Mouse (Mus musculus) cerebellum, adult 2 months (tissue): ENCODE measurements around the gene Thoc7.

Source experiments
- CTCF ChIP-seq: fragments of 200-500 bp; IDR thresholded peaks from 2 replicates; pipeline ENCODE4 v1.5.1; 2011; ENCODE audit warnings: low read depth, mild to moderate bottlenecking, control low read depth, low read length, moderate library complexity, borderline replicate concordance; ENCODE audit not compliant: insufficient read depth
- POLR2A ChIP-seq: fragments of 200-500 bp; IDR thresholded peaks from 2 replicates; pipeline ENCODE4 v1.6.1; 2011; ENCODE audit warnings: low read length, control low read depth, borderline replicate concordance; ENCODE audit not compliant: insufficient read depth

- TF ChIP-seq POLR2A (no peak), CTCF (no peak)
Observed at GRCm38 (mm10) chr14:13934052-13934371, 27.6 kb downstream of the Thoc7 start.
